11 mouse cellular contexts compared by ENCODE assay signal in the genomic region with DNA sequence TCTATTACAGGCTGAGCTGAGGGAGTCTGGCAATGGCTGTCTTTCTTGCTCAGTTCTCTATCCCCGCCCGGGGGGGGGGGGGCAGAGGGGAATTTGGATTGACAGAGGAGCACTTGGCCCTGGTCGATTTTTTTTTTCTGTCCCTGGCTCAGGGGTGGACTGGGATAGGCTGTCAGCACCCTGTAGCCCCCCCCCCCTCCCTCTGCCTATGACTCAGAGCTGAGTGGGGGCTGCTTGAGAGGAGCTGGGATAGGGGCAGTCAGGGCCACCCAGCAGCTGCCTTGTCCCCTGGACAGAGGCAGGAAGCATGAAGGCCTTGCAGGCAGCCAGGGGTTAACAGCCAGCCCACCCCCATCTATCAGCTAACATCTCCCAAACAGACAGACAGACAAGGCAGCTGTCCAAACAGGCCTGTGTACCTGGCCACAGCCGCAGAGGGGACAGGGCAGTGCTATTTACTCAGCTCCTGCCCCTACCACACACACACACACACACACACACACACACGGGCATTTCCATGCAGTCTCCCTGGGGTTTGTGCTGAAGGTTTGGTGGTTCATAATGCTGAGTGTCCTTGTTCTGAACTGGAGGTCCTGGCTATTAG. TPM values are rescaled to one million over a fixed set of nuclear protein-coding genes. Genes with fewer than 3 reads are reported as not detected.
DNase-seq lines count a peak whose midpoint lies in the region; ATAC-seq lines count a peak whose summit lies in the region.
"Had no signal": no experiment of that assay in that cellular context is flagged by ENCODE, and none has a peak within 500 bp of the region (broad histone marks: within the 10 kb centered on the region; RNA-seq: fewer than 3 reads in every experiment).

No protein-coding gene starts in this region.

- DNase-seq in hindbrain, embryonic 10.5 days (ENCODE audit: low spot score): no peak
- DNase-seq in hindbrain, embryonic 11.5 days (ENCODE audit: low spot score): no peak
- DNase-seq in urinary bladder, postnatal 25 days (ENCODE audit: low spot score): peak; percentile 42
- DNase-seq in urinary bladder, adult 2 months (ENCODE audit: low spot score): no peak
- peak; percentile 28 for DNase-seq in yolk sac, embryonic 10.5 days (ENCODE audit: low spot score)
- DNase-seq in testis, postnatal 10 days (ENCODE audit: low spot score): no peak
- DNase-seq in layer of hippocampus, postnatal 25 days (ENCODE audit: extremely low spot score in 1 of 2, low spot score in 1 of 2): no peak
- DNase-seq: cerebellum, adult 9-11 months; gastrocnemius, postnatal 14 days; kidney, postnatal 14 days had no signal

- H3K9ac ChIP-seq in hindbrain, embryonic 11.5 days (ENCODE audit: low read depth, low read length): no peak overlapping the region
- H3K9ac ChIP-seq in liver, embryonic 16.5 days (ENCODE audit: low read depth, low read length): no peak overlapping the region

- WGBS in hindbrain, embryonic 10.5 days: 1% methylated on average over 5 of the region's 5 CpGs
- WGBS in hindbrain, embryonic 11.5 days: 3% methylated on average over 5 of the region's 5 CpGs
- 5% methylated on average over 4 of the region's 5 CpGs for WGBS in liver, embryonic 16.5 days (ENCODE audit: insufficient replicate concordance)

- H3K4me3 ChIP-seq in hindbrain, embryonic 10.5 days: no peak overlapping the region
- no peak overlapping the region for H3K4me3 ChIP-seq in hindbrain, embryonic 11.5 days (ENCODE audit: low read depth, low read length)
- H3K4me3 ChIP-seq in liver, embryonic 16.5 days (ENCODE audit: low read depth, low read length): no peak overlapping the region

- H3K27me3 ChIP-seq in hindbrain, embryonic 10.5 days (ENCODE audit: insufficient read depth, poor library complexity, severe bottlenecking): peaks cover 100% of the 10 kb centered on the region
- H3K27me3 ChIP-seq in hindbrain, embryonic 11.5 days (ENCODE audit: control insufficient read depth, insufficient read depth, low read length): peaks cover 73% of the 10 kb centered on the region
- peaks cover 54% of the 10 kb centered on the region for H3K27me3 ChIP-seq in liver, embryonic 16.5 days (ENCODE audit: control insufficient read depth, insufficient read depth, low read depth, low read length)

- H3K4me1 ChIP-seq in hindbrain, embryonic 10.5 days (replicated peaks): peaks cover 76% of the 10 kb centered on the region
- H3K4me1 ChIP-seq in hindbrain, embryonic 11.5 days (replicated peaks; ENCODE audit: control insufficient read depth, insufficient read depth, low read length): peaks cover 24% of the 10 kb centered on the region
- no peaks in the 10 kb centered on the region; the same call in 1 of the 2 replicates for H3K4me1 ChIP-seq in liver, embryonic 16.5 days (ENCODE audit: control insufficient read depth, low read depth, low read length)

- H3K9me3 ChIP-seq in hindbrain, embryonic 10.5 days: no peaks in the 10 kb centered on the region
- no peaks in the 10 kb centered on the region for H3K9me3 ChIP-seq in hindbrain, embryonic 11.5 days (ENCODE audit: control insufficient read depth, low read length)
- no peaks in the 10 kb centered on the region for H3K9me3 ChIP-seq in liver, embryonic 16.5 days (replicated peaks; ENCODE audit: control insufficient read depth, low read length)

- no peak for ATAC-seq in hindbrain, embryonic 11.5 days (ENCODE audit: low FRiP score)
- ATAC-seq in liver, embryonic 16.5 days (ENCODE audit: low read depth): peak; percentile 84

- H3K27ac ChIP-seq in hindbrain, embryonic 10.5 days: peak overlapping the region; percentile 56; the same call in 1 of the 2 replicates
- H3K27ac ChIP-seq in hindbrain, embryonic 11.5 days (ENCODE audit: low read depth, low read length): no peak overlapping the region
- H3K27ac ChIP-seq in liver, embryonic 16.5 days (ENCODE audit: low read length): no peak overlapping the region

- no peaks in the 10 kb centered on the region for H3K36me3 ChIP-seq in hindbrain, embryonic 10.5 days
- no peaks in the 10 kb centered on the region for H3K36me3 ChIP-seq in hindbrain, embryonic 11.5 days (ENCODE audit: control insufficient read depth, insufficient read depth, low read length)
- no peaks in the 10 kb centered on the region for H3K36me3 ChIP-seq in liver, embryonic 16.5 days (ENCODE audit: control insufficient read depth, insufficient read depth)

- no peak overlapping the region for H3K4me2 ChIP-seq in hindbrain, embryonic 11.5 days (replicated peaks; ENCODE audit: low read depth, low read length)
- H3K4me2 ChIP-seq in liver, embryonic 16.5 days (ENCODE audit: low read depth, low read length): no peak overlapping the region

RNA-seq across cellular contexts. Expression of a gene that starts 57.8 kb away (rescaled TPM):
- polyA plus RNA-seq in hindbrain, embryonic 10.5 days (2016; fragmentation: Nextera tagmentation; extraction: Ambion mirVana): 2.5 and 7.7 TPM in 2 replicates
- 4.2 and 5.0 TPM in 2 replicates for polyA plus RNA-seq in hindbrain, embryonic 11.5 days (2014; fragmentation: Nextera tagmentation; extraction: Ambion mirVana)
- polyA plus RNA-seq in urinary bladder, adult 2 months (2012; rRNA removed): 0.12 and 0.38 TPM in 2 replicates
- polyA plus RNA-seq in liver, embryonic 16.5 days (2015; fragmentation: Nextera tagmentation; extraction: Ambion mirVana): not detected in 2 replicates
- total RNA-seq in layer of hippocampus, postnatal 25 days (2021): under 1 TPM; 0.22 to 0.31 TPM

Comparison
In these comparisons a context has a peak if more than half of its experiments do, and no peak if none do; other contexts are left out.
1. DNase-seq: peak in urinary bladder, postnatal 25 days (single experiment) and yolk sac, embryonic 10.5 days (single experiment); none in hindbrain, embryonic 10.5 days (single experiment), hindbrain, embryonic 11.5 days (single experiment), urinary bladder, adult 2 months (single experiment), testis, postnatal 10 days (single experiment) and layer of hippocampus, postnatal 25 days (0 of 2).